Mouse (Mus musculus) embryonic facial prominence, embryonic 11.5 days (tissue): ENCODE results near the gene Akr1b8. TPM values are rescaled to one million over a fixed set of nuclear protein-coding genes. Genes with fewer than 3 reads are reported as not detected.

Source experiments
- ATAC-seq: fragments of 200-750 bp; cut with Nextera tagmentation; replicated peaks from 2 replicates; pipeline ENCODE4 v1.8.0; 2017; ENCODE audit warnings: low read depth; ENCODE audit not compliant: insufficient number of reproducible peaks, low FRiP score, low TSS enrichment
- DNase-seq: peaks from one replicate; pipeline ENCODE4 v3.0.0-alpha.2; 2015; ENCODE audit warnings: low spot score
- H3K27ac ChIP-seq: fragments of 300-500 bp; sonication (generic); replicated peaks from 2 replicates; pipeline ENCODE4 v1.5.1; 2014; ENCODE audit warnings: mild to moderate bottlenecking, low read depth, low read length, control low read depth
- H3K27me3 ChIP-seq: fragments of 300-500 bp; sonication (generic); 2 replicates; pipeline ENCODE4 v1.6.1; 2014; ENCODE audit warnings: mild to moderate bottlenecking, low read length, moderate library complexity, mixed read lengths; ENCODE audit not compliant: control insufficient read depth, insufficient read depth
- H3K36me3 ChIP-seq: fragments of 300-500 bp; sonication (generic); replicated peaks from 2 replicates; pipeline ENCODE4 v1.6.1; 2014; ENCODE audit warnings: low read depth, mild to moderate bottlenecking, low read length, moderate library complexity, mixed read lengths; ENCODE audit not compliant: control insufficient read depth, insufficient read depth
- H3K4me1 ChIP-seq: fragments of 300-500 bp; sonication (generic); 2 replicates; pipeline ENCODE4 v1.6.1; 2014; ENCODE audit warnings: low read length, mixed read lengths; ENCODE audit not compliant: control insufficient read depth, insufficient read depth
- H3K4me2 ChIP-seq: fragments of 300-500 bp; sonication (generic); 2 replicates; pipeline ENCODE4 v1.6.1; 2014; ENCODE audit warnings: low read depth, mild to moderate bottlenecking, control low read depth, low read length, moderate library complexity
- H3K4me3 ChIP-seq: fragments of 300-500 bp; sonication (generic); 2 replicates; pipeline ENCODE4 v1.5.1; 2014; ENCODE audit warnings: low read depth, low read length, control low read depth
- H3K9ac ChIP-seq: fragments of 300-500 bp; sonication (generic); replicated peaks from 2 replicates; pipeline ENCODE4 v1.6.1; 2014; ENCODE audit warnings: mild to moderate bottlenecking, control low read depth, low read length
- H3K9me3 ChIP-seq: fragments of 300-500 bp; sonication (generic); replicated peaks from 2 replicates; pipeline ENCODE4 v1.6.1; 2016; ENCODE audit warnings: mild to moderate bottlenecking, low read length, inconsistent platforms, mixed read lengths; ENCODE audit not compliant: control insufficient read depth
- WGBS: fragments of 180-500 bp; shearing (Covaris S2); extraction: QIAGEN DNeasy Blood & Tissue Kit; methylation state at CpG from one replicate; pipeline ENCODE4 v1.1.7; 2014; 5-methylcytosine and 5-hydroxymethylcytosine counted together
- polyA plus RNA-seq: library from polyadenylated mRNA; unstranded; fragments of >200 nt; fragmentation: Nextera tagmentation; extraction: Ambion mirVana; gene quantifications from 2 replicates; pipeline ENCODE4 v1.2.1, GENCODE M21; 2014

Gene Akr1b8
- polyA plus RNA-seq, 1 experiment from 2014 or later: 20.5 TPM

DNA sequence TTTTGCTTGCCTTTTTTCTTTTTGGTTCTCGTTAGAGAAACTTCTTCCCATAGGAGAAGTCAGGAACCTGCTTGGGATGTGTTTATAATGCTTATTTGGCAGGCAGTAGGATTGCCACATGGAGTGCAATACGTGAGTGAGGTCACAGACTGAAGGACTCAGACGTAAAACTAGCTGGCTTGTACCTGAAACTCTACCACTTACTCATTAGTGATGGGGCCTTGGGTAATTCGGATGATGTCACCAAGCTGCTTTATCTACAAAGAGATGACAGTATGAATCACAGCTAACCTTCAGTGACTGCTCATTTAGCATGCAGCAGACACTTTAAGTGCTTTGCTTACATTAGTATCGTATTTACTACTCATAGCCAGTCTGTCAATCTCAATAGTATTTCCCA is 42.0 kb downstream of the Akr1b8 start:
- WGBS: 76% methylated on average over 5 of the region's 5 CpGs
- no peaks in the 10 kb centered on the region for H3K27me3 ChIP-seq
- ATAC-seq: no peak
- no peaks in the 10 kb centered on the region for H3K4me1 ChIP-seq
- no peak for DNase-seq
- H3K36me3 ChIP-seq: no peaks in the 10 kb centered on the region
- no peak overlapping the region for H3K9ac ChIP-seq
- H3K4me2 ChIP-seq: no peak overlapping the region
- no peaks in the 10 kb centered on the region for H3K9me3 ChIP-seq
- H3K4me3 ChIP-seq: no peak overlapping the region
- H3K27ac ChIP-seq: no peak overlapping the region

DNA sequence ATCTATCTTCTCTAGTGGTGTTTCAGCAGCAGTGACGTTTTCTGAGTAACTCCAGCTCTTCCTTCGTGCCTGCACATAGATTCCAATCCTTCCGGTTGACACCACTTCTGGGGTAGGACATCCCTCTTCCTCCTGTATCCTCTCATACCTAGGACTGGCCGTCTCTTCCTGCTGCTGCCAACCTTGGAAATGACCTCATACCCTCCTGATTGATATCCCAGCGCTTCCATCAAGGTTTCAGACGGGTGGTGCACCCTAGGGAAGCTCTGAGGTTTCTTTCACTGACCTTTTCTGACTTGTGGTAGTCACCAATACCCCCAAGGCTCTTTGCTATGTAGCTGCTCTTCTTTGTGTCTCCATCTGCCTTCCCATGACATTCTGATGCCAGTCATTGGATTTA is 44.5 kb downstream of the Akr1b8 start:
- H3K4me1 ChIP-seq: no peaks in the 10 kb centered on the region
- no peak for DNase-seq
- no peaks in the 10 kb centered on the region for H3K9me3 ChIP-seq
- 88% methylated on average over 6 of the region's 6 CpGs for WGBS
- H3K9ac ChIP-seq: no peak overlapping the region
- no peak overlapping the region for H3K4me2 ChIP-seq
- H3K36me3 ChIP-seq: no peaks in the 10 kb centered on the region
- no peaks in the 10 kb centered on the region for H3K27me3 ChIP-seq
- H3K4me3 ChIP-seq: no peak overlapping the region
- no peak overlapping the region for H3K27ac ChIP-seq
- no peak for ATAC-seq

DNA sequence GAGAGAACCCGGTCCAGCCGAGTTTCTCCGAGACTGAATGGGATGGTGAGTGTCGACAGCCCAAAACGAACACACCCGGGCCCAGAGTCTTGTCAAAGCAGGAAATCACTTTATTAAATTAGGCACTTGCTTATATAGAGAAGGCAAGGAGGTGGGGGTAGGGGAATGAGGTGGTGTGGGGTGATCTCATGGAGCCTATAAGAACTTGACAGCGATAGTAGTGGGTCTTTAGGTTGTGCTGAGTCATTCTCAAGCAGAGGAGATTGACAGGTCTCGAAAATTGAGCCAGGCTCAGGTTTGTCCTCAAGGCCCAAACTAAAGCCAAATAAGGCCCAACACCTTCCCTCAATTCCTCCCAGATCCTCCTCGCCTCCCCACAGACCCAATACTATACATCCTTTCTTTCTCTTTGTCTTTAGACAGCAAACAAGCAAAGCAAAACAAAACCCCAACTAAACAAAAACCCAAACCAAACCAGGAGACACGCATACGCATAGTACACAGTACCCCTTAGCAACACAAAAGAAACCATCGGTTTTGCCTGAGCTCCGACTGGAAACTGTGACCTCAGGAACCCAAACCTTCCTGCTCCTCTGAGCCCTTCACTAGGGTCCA is 45.8 kb downstream of the Akr1b8 start:
- H3K27me3 ChIP-seq: no peaks in the 10 kb centered on the region
- H3K4me1 ChIP-seq: no peaks in the 10 kb centered on the region
- no peak overlapping the region for H3K4me2 ChIP-seq
- no peaks in the 10 kb centered on the region for H3K9me3 ChIP-seq
- no peak for DNase-seq
- no peak overlapping the region for H3K9ac ChIP-seq
- no peak overlapping the region for H3K27ac ChIP-seq
- no peaks in the 10 kb centered on the region for H3K36me3 ChIP-seq
- 78% methylated on average over 13 of the region's 13 CpGs for WGBS
- no peak for ATAC-seq
- H3K4me3 ChIP-seq: no peak overlapping the region

DNA sequence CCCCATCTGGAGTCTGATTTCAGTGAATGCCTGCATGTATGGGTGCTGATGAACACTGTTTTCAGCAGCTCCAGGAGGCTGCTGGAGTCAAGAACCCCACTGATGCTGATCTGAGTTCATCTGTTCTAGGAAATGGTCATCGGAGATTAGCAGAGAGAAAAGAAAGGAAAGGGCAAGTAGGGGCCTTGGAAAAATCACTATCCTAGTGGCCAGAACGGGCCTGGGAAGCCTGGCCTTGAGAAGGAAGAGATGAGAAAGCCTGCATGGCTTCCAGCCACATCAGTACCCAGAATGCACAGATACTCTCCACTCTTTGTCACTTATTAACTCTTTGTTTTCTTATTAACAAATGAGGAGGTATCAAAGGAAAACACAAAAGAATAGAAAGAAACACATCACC is 46.8 kb downstream of the Akr1b8 start:
- 85% methylated on average over 2 of the region's 2 CpGs for WGBS
- Histone ChIP-seq H3K4me2 (no peak overlapping the region), H3K4me3 (no peak overlapping the region), H3K36me3 (no peaks in the 10 kb centered on the region), H3K27ac (no peak overlapping the region), H3K9me3 (no peaks in the 10 kb centered on the region), H3K4me1 (no peaks in the 10 kb centered on the region), H3K27me3 (no peaks in the 10 kb centered on the region), H3K9ac (no peak overlapping the region)
- DNase-seq: no peak
- ATAC-seq: no peak

DNA sequence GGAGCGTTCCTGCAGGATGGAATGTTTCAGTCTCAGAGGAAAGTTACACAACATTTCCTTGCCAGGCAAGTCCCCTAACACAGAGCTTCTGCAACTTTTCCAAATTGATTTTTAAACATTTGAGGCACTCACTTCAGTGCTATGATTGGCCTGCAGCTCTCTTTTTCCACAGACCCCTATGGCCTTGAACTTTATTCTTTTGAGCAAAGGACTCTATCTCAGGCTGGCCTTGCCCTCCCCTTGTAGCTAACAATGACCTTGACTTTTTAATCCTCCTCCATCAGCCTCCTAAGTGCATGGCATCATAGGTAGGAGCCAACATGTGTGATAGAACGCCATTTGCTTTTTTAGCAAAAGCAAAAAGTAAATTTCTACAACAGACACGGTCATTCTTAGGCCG is 52.8 kb downstream of the Akr1b8 start:
- Histone ChIP-seq H3K4me1 (no peaks in the 10 kb centered on the region), H3K4me2 (no peak overlapping the region), H3K36me3 (no peaks in the 10 kb centered on the region), H3K27ac (no peak overlapping the region), H3K4me3 (no peak overlapping the region), H3K9me3 (no peaks in the 10 kb centered on the region), H3K9ac (no peak overlapping the region), H3K27me3 (no peaks in the 10 kb centered on the region)
- DNase-seq (no peak), ATAC-seq (no peak)
- WGBS: 91% methylated on average over 4 of the region's 4 CpGs

DNA sequence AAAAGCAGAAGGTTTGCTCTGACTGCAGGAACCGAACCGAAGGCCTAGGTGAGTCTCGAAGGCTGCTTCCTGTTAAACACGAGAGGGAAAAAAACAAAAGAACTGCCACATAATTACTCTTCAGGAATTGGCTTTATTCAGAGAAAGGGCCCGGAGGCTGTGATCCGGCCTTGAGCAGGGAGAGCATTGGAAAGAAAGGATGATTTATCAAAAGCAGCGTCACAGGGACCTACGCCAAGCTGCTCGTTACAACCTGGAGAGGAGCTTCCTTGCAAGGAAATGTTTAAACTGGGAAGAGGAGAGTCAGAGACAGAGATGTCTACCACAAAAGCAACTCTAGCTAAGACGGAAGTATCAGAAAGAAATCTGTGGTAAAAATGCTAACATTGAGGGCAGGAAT is 53.5 kb downstream of the Akr1b8 start:
- H3K27ac ChIP-seq: no peak overlapping the region
- DNase-seq: no peak
- no peak overlapping the region for H3K9ac ChIP-seq
- ATAC-seq: no peak
- H3K27me3 ChIP-seq: no peaks in the 10 kb centered on the region
- H3K4me2 ChIP-seq: no peak overlapping the region
- H3K4me3 ChIP-seq: no peak overlapping the region
- no peaks in the 10 kb centered on the region for H3K9me3 ChIP-seq
- no peaks in the 10 kb centered on the region for H3K4me1 ChIP-seq
- 81% methylated on average over 10 of the region's 10 CpGs for WGBS
- no peaks in the 10 kb centered on the region for H3K36me3 ChIP-seq

DNA sequence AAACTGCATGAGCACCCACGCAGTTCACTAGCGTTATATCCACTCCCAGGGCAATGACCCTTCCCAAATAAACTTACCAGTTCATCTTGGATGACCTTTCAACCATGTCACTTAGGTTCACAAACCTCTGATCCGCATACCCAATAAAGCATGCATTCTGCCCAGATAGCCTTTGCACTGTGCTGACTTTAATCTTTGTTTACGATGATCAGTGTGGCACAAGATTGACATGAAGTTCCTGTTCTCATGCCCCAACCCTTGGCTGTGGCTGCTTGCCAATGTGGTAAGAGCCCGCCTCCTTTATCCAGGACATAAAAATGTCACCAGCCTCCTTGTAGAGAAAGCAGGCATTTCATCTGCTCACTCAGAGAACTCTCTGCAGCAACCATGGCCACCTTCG is 58.1 kb downstream of the Akr1b8 start, which contains the start of gene Akr1b7:
Gene Akr1b7 (plus strand): TSS at position 312 of the 400 bp plus-strand sequence.
- Histone ChIP-seq H3K27ac (no peak within 1 kb of the TSS), H3K4me2 (no peak within 1 kb of the TSS), H3K4me1 (no peaks in the 10 kb centered on the region), H3K9ac (no peak within 1 kb of the TSS), H3K4me3 (no peak within 1 kb of the TSS), H3K36me3 (no peaks in the 10 kb centered on the region), H3K27me3 (no peaks in the 10 kb centered on the region), H3K9me3 (no peaks in the 10 kb centered on the region)
- no peak for ATAC-seq
- DNase-seq: no peak
- WGBS: 83% methylated on average over 6 of the region's 6 CpGs

DNA sequence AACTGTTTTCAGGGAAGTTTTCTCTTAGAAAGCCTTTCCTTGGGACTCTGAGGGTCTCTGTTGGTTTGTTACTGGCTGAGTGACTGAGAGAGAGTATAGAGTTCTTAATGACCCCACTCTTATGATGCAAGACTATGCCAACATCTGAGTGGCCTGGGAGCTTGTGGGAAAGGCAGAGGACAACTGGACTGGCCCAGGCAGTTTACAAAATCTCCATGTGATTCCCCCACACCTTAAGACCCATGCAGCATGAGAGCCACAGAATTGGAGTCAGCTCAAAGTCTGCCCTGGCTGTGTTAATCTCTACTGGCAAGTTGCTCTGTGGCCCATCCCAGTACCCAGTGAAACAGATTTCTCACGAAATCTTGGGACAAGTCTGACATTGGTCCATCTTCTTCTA is 58.8 kb downstream of the Akr1b8 start:
- Histone ChIP-seq H3K27me3 (no peaks in the 10 kb centered on the region), H3K4me1 (no peaks in the 10 kb centered on the region), H3K36me3 (no peaks in the 10 kb centered on the region), H3K4me3 (no peak overlapping the region), H3K9ac (no peak overlapping the region), H3K4me2 (no peak overlapping the region), H3K9me3 (no peaks in the 10 kb centered on the region), H3K27ac (no peak overlapping the region)
- ATAC-seq (no peak), DNase-seq (no peak)
- 73% methylated on average over 1 of the region's 1 CpGs for WGBS
